Mouse (Mus musculus) thymus, postnatal 0 days (tissue): Measurements from ENCODE around the gene Dtnb. TPM values are rescaled to one million over a fixed set of nuclear protein-coding genes. Genes with fewer than 3 reads are reported as not detected.

Experiments
- microRNA-seq: library from miRNA; unstranded; fragments of <30 nt; microRNA quantifications from one replicate; pipeline ENCODE4, GENCODE M21; 2016; ENCODE audit warnings: borderline number of aligned reads
- polyA plus RNA-seq: library from polyadenylated mRNA; unstranded; fragments of >200 nt; fragmentation: Nextera tagmentation; extraction: Ambion mirVana; gene quantifications from 2 replicates; pipeline ENCODE4 v1.2.1, GENCODE M21; 2015

Gene Dtnb
- polyA plus RNA-seq, 1 experiment from 2014 or later = 27.8 TPM

Small RNA genes lying within 50 kb of the gene (microRNA-seq; reads per million reads assigned to microRNA genes)
- not detected for gene Gm26050

Other genes with a start within 250 kb of the Dtnb start
- gene Kif3c, start 207.2 kb upstream of the Dtnb start, polyA plus RNA-seq = 6.4 and 6.9 TPM in 2 replicates
- 13.5 and 17.6 TPM in 2 replicates for gene Asxl2, start 145.5 kb upstream of the Dtnb start, polyA plus RNA-seq
- 86.5 and 86.6 TPM in 2 replicates for gene Dnmt3a, start 233.6 kb downstream of the Dtnb start, polyA plus RNA-seq